Mouse (Mus musculus) MEL (cell line): ENCODE measurements around the gene Idh3b. TPM values are rescaled to one million over a fixed set of nuclear protein-coding genes. Genes with fewer than 3 reads are reported as not detected.

Source experiments
- DNase-seq: peaks from one replicate; pipeline ENCODE4 v3.0.0; 2011; ENCODE audit warnings: low read depth, low spot score
- H3K27ac ChIP-seq: 2 replicates; pipeline ENCODE4 v1.5.1; 2012; ENCODE audit warnings: low read depth, mild to moderate bottlenecking, control low read depth, low read length, moderate library complexity; ENCODE audit not compliant: control insufficient read depth
- H3K27me3 ChIP-seq, 2 experiments: fragments of 150-350 bp in 1 of 2; sonication (generic) in 1 of 2; 2 replicates each; pipeline ENCODE4 v1.6.1; 2012; ENCODE audit warnings: low read length in 2 of 2, mild to moderate bottlenecking in 2 of 2, improper control_type of control experiment in 1 of 2, moderate library complexity in 1 of 2; ENCODE audit not compliant: insufficient read depth in 2 of 2, control insufficient read depth in 1 of 2
- H3K36me3 ChIP-seq, 2 experiments: 2 replicates each; pipeline ENCODE4 v1.6.1; 2012 to 2014; ENCODE audit warnings: low read length in 2 of 2, improper control_type of control experiment in 1 of 2, inconsistent platforms in 1 of 2, mild to moderate bottlenecking in 1 of 2; ENCODE audit not compliant: insufficient read depth in 2 of 2, control insufficient read depth in 1 of 2
- H3K4me1 ChIP-seq, 2 experiments: fragments of 150-350 bp in 1 of 2; sonication (generic) in 1 of 2; 2 replicates each; pipeline ENCODE4 v1.6.1; 2012; ENCODE audit warnings: low read length in 2 of 2, improper control_type of control experiment in 1 of 2, mild to moderate bottlenecking in 1 of 2; ENCODE audit not compliant: insufficient read depth in 2 of 2, control insufficient read depth in 1 of 2
- H3K4me3 ChIP-seq, 2 experiments: fragments of 150-350 bp in 1 of 2; sonication (generic) in 1 of 2; 2 replicates each; pipeline ENCODE4 v1.5.1; 2012; ENCODE audit warnings: low read depth in 2 of 2, low read length in 2 of 2, mild to moderate bottlenecking in 2 of 2, moderate library complexity in 2 of 2, control low read depth in 1 of 2, improper control_type of control experiment in 1 of 2; ENCODE audit not compliant: control insufficient read depth in 1 of 2, insufficient read depth in 1 of 2
- H3K79me2 ChIP-seq: 2 replicates; pipeline ENCODE4 v1.6.1; 2012; ENCODE audit warnings: mild to moderate bottlenecking, low read length, moderate library complexity; ENCODE audit not compliant: control insufficient read depth, poor library complexity, insufficient read depth
- H3K9ac ChIP-seq: 2 replicates; pipeline ENCODE4 v1.6.1; 2012; ENCODE audit warnings: low read depth, mild to moderate bottlenecking, control low read depth, low read length, moderate library complexity; ENCODE audit not compliant: control insufficient read depth, poor library complexity, severe bottlenecking
- H3K9me3 ChIP-seq: fragments of 150-350 bp; sonication (generic); replicated peaks from 2 replicates; pipeline ENCODE4 v1.6.1; 2012; ENCODE audit warnings: mild to moderate bottlenecking, low read length, improper control_type of control experiment, moderate library complexity; ENCODE audit not compliant: insufficient read depth
- BHLHE40 ChIP-seq: IDR thresholded peaks from 2 replicates; pipeline ENCODE4 v1.6.1; 2012; ENCODE audit warnings: low read depth, mild to moderate bottlenecking, inconsistent platforms, low read length, improper control_type of control experiment, borderline replicate concordance
- CHD2 ChIP-seq: IDR thresholded peaks from 2 replicates; pipeline ENCODE4 v1.6.1; 2011; ENCODE audit warnings: low read length, improper control_type of control experiment
- CTCF ChIP-seq, 3 experiments: IDR thresholded peaks in 2 of 3; conservative IDR thresholded peaks in 1 of 3; 2 replicates each; pipeline ENCODE4 v1.5.1; 2011 to 2012; ENCODE audit warnings: low read length in 3 of 3, low read depth in 2 of 3, mild to moderate bottlenecking in 2 of 3, improper control_type of control experiment in 1 of 3, inconsistent platforms in 1 of 3, mixed read lengths in 1 of 3, moderate library complexity in 1 of 3; ENCODE audit not compliant: control insufficient read depth in 1 of 3, insufficient read depth in 1 of 3, poor library complexity in 1 of 3, severe bottlenecking in 1 of 3
- E2F4 ChIP-seq: IDR thresholded peaks from 2 replicates; pipeline ENCODE4 v1.6.1; 2011; ENCODE audit warnings: low read depth, low read length, improper control_type of control experiment, borderline replicate concordance
- ELF1 ChIP-seq: IDR thresholded peaks from 2 replicates; pipeline ENCODE4 v1.6.1; 2014; ENCODE audit warnings: low read depth, mild to moderate bottlenecking, inconsistent platforms, low read length, improper control_type of control experiment, moderate library complexity
- GATA1 ChIP-seq: IDR thresholded peaks from 2 replicates; pipeline ENCODE4 v1.6.1; 2011; ENCODE audit warnings: low read depth, low read length, improper control_type of control experiment
- HCFC1 ChIP-seq: IDR thresholded peaks from 2 replicates; pipeline ENCODE4 v1.6.1; 2012; ENCODE audit warnings: low read depth, mild to moderate bottlenecking, inconsistent platforms, low read length, improper control_type of control experiment, moderate library complexity
- JUND ChIP-seq: IDR thresholded peaks from 2 replicates; pipeline ENCODE4 v1.6.1; 2011; ENCODE audit warnings: low read depth, mild to moderate bottlenecking, improper control_type of control experiment, low read length
- KAT2A ChIP-seq: conservative IDR thresholded peaks from 2 replicates; pipeline ENCODE4 v1.6.1; 2012; ENCODE audit warnings: low read depth, low read length, improper control_type of control experiment, inconsistent platforms
- MAFK ChIP-seq: IDR thresholded peaks from 2 replicates; pipeline ENCODE4 v1.6.1; 2011; ENCODE audit warnings: low read depth, mild to moderate bottlenecking, low read length, improper control_type of control experiment, borderline replicate concordance
- MAZ ChIP-seq: IDR thresholded peaks from 2 replicates; pipeline ENCODE4 v1.6.1; 2012; ENCODE audit warnings: low read depth, mild to moderate bottlenecking, inconsistent platforms, low read length, improper control_type of control experiment
- MXI1 ChIP-seq: IDR thresholded peaks from 2 replicates; pipeline ENCODE4 v1.6.1; 2011; ENCODE audit warnings: mild to moderate bottlenecking, low read depth, low read length, improper control_type of control experiment
- MYB ChIP-seq: IDR thresholded peaks from 2 replicates; pipeline ENCODE4 v1.6.1; 2011; ENCODE audit warnings: mild to moderate bottlenecking, low read depth, low read length, improper control_type of control experiment
- MYC ChIP-seq: IDR thresholded peaks from 2 replicates; pipeline ENCODE4 v1.6.1; 2011; ENCODE audit warnings: low read depth, mild to moderate bottlenecking, low read length, improper control_type of control experiment, moderate library complexity
- NRF1 ChIP-seq: IDR thresholded peaks from 2 replicates; pipeline ENCODE4 v1.6.1; 2014; ENCODE audit warnings: low read depth, mild to moderate bottlenecking, inconsistent platforms, low read length, improper control_type of control experiment, moderate library complexity; ENCODE audit not compliant: poor library complexity, insufficient read depth, severe bottlenecking
- POLR2AphosphoS2 ChIP-seq: IDR thresholded peaks from 2 replicates; pipeline ENCODE4 v1.6.1; 2011; ENCODE audit warnings: low read length, improper control_type of control experiment
- RAD21 ChIP-seq: IDR thresholded peaks from 2 replicates; pipeline ENCODE4 v1.6.1; 2011; ENCODE audit warnings: mild to moderate bottlenecking, low read depth, low read length, improper control_type of control experiment
- RCOR1 ChIP-seq: IDR thresholded peaks from 2 replicates; pipeline ENCODE4 v1.6.1; 2012; ENCODE audit warnings: low read depth, mild to moderate bottlenecking, inconsistent platforms, low read length, improper control_type of control experiment
- SIN3A ChIP-seq: IDR thresholded peaks from 2 replicates; pipeline ENCODE4 v1.6.1; 2012; ENCODE audit warnings: low read length, improper control_type of control experiment, inconsistent platforms
- SMC3 ChIP-seq: IDR thresholded peaks from 2 replicates; pipeline ENCODE4 v1.6.1; 2011; ENCODE audit warnings: low read depth, low read length, improper control_type of control experiment
- TBP ChIP-seq: IDR thresholded peaks from 2 replicates; pipeline ENCODE4 v1.8.0; 2011; ENCODE audit warnings: low read depth, low read length, improper control_type of control experiment
- TCF12 ChIP-seq: IDR thresholded peaks from 2 replicates; pipeline ENCODE4 v1.6.1; 2014; ENCODE audit warnings: low read depth, mild to moderate bottlenecking, inconsistent platforms, low read length, improper control_type of control experiment, moderate library complexity
- USF1 ChIP-seq: IDR thresholded peaks from 2 replicates; pipeline ENCODE4 v1.6.1; 2014; ENCODE audit warnings: low read depth, mild to moderate bottlenecking, inconsistent platforms, low read length, improper control_type of control experiment, moderate library complexity
- ZC3H11A ChIP-seq: IDR thresholded peaks from 2 replicates; pipeline ENCODE4 v1.6.1; 2012; ENCODE audit warnings: low read depth, mild to moderate bottlenecking, inconsistent platforms, low read length, improper control_type of control experiment
- ZMIZ1 ChIP-seq: IDR thresholded peaks from 2 replicates; pipeline ENCODE4 v1.6.1; 2012; ENCODE audit warnings: low read depth, mild to moderate bottlenecking, inconsistent platforms, low read length, improper control_type of control experiment, moderate library complexity
- ZNF384 ChIP-seq: IDR thresholded peaks from 2 replicates; pipeline ENCODE4 v1.6.1; 2012; ENCODE audit warnings: low read depth, mild to moderate bottlenecking, inconsistent platforms, low read length, improper control_type of control experiment
- polyA plus RNA-seq, 2 experiments: library from polyadenylated mRNA; stranded (reverse) in 1 of 2; unstranded in 1 of 2; fragments of >175 nt in 1 of 2; fragments of >200 nt in 1 of 2; gene quantifications; 2 replicates each; pipeline versions ENCODE4 v1.2.1 to v1.2.4; 2012; ENCODE audit warnings: low replicate concordance in 2 of 2, low read depth in 1 of 2; ENCODE audit not compliant: insufficient read length in 2 of 2, insufficient read depth in 1 of 2, missing spikeins in 1 of 2
- total RNA-seq: library from RNA; depleted of rRNA; stranded (reverse); fragments of 300-350 nt; gene quantifications from 2 replicates; pipeline ENCODE4 v1.2.3, GENCODE M21; 2012

The Idh3b gene
- total and polyA plus RNA-seq, 3 experiments = 210 to 1,030 (median 551) TPM

GRCm38 (mm10) chr2:130293009-130293408 is 8.7 kb upstream of the Idh3b start (continued):
- TF ChIP-seq KAT2A (no peak), E2F4 (no peak), POLR2AphosphoS2 (no peak), RAD21 (no peak), JUND (no peak), MXI1 (0 out of 2 replicates have a peak, but pooled peaks have one; percentile 24), GATA1 (0 out of 2 replicates have a peak, but pooled peaks have one; percentile 38)

- DNase-seq = peak; percentile 82
- no peaks in the 10 kb centered on the region for H3K9me3 ChIP-seq
- H3K79me2 ChIP-seq = no peaks in the 10 kb centered on the region
- H3K9ac ChIP-seq = no peak overlapping the region
- no peaks in the 10 kb centered on the region for H3K27me3 ChIP-seq
- H3K36me3 ChIP-seq = peaks cover 0 to 9% of the 10 kb centered on the region in 2 experiments; a peak in 2 of 4 replicates
- peaks cover 6 to 17% of the 10 kb centered on the region in 2 experiments; a peak in 3 of 4 replicates for H3K4me1 ChIP-seq
- H3K4me3 ChIP-seq = no peak overlapping the region
- no peak overlapping the region for H3K27ac ChIP-seq
- TF ChIP-seq ZC3H11A (peak; percentile 91), CHD2 (no peak), MYB (no peak), MAZ (0 out of 2 replicates have a peak, but pooled peaks have one; percentile 38), MXI1 (no peak), NRF1 (no peak), RAD21 (peak; percentile 94), SMC3 (peak; percentile 97), GATA1 (no peak), ZMIZ1 (no peak), ELF1 (no peak), USF1 (peak; percentile 67; the same call in 1 of the 2 replicates), RCOR1 (no peak), MYC (no peak), E2F4 (no peak), ZNF384 (no peak), TCF12 (no peak), HCFC1 (no peak), TBP (no peak), JUND (no peak), CTCF (IDR thresholded peaks at IDR 0.05 in 2 of 3, conservative IDR thresholded peaks at IDR 0.05 in 1 of 3; ENCODE audit: control insufficient read depth in 1 of 3, insufficient read depth in 1 of 3, low read depth in 2 of 3, low read length in 3 of 3, poor library complexity in 1 of 3, severe bottlenecking in 1 of 3) (peak in 2 of 3 experiments; percentile 72 to 73; a peak in 5 of 6 replicates), SIN3A (peak; percentile 60; the same call in 1 of the 2 replicates), MAFK (no peak), BHLHE40 (peak; percentile 54; the same call in 1 of the 2 replicates), POLR2AphosphoS2 (no peak)
Measured at GRCm38 (mm10) chr2:130291434-130291833, 7.1 kb upstream of the Idh3b start.
